In genomic region chr15:80031133-80031532, GRCm38 (mm10) we compare ENCODE assay signal across 17 mouse cellular contexts. TPM values are rescaled to one million over a fixed set of nuclear protein-coding genes. Genes with fewer than 3 reads are reported as not detected.
A peak's percentile ranks its signal among the peaks of the same experiment; 100 is the strongest.
DNase-seq lines count a peak whose midpoint lies in the region; ATAC-seq and TF ChIP-seq lines count a peak whose summit lies in the region.
"Had no signal": no experiment of that assay in that cellular context is flagged by ENCODE, and none has a peak within 500 bp of the region (broad histone marks: within the 10 kb centered on the region; RNA-seq: fewer than 3 reads in every experiment).

No protein-coding gene starts in this region.

- no peak overlapping the region for H3K27ac ChIP-seq in gastrocnemius, adult 2 months
- no peak overlapping the region for H3K27ac ChIP-seq in liver, embryonic 14.5 days
- H3K27ac ChIP-seq in liver, embryonic 11.5 days (ENCODE audit: low read depth, low read length) = no peak overlapping the region
- peak overlapping the region; percentile 50 for H3K27ac ChIP-seq in brown adipose tissue, adult 24 weeks (replicated peaks; ENCODE audit: low read depth, low read length)
- H3K27ac ChIP-seq: embryonic facial prominence, embryonic 13.5 days; forebrain, embryonic 10.5 days; limb, embryonic 12.5 days; neural tube, embryonic 12.5 days had no signal

- peak; percentile 35; the same call in 1 of the 2 replicates for TF ChIP-seq CTCF in gastrocnemius, adult 2 months (IDR thresholded peaks at IDR 0.05)
- TF ChIP-seq CTCF in liver, embryonic 14.5 days (IDR thresholded peaks at IDR 0.05; ENCODE audit: low read depth) = peak; percentile 70
- TF ChIP-seq CTCF in E14TG2a.4 (conservative IDR thresholded peaks at IDR 0.05; ENCODE audit: low read length) = peak; percentile 55

- no peaks in the 10 kb centered on the region for H3K27me3 ChIP-seq in liver, embryonic 14.5 days (ENCODE audit: control insufficient read depth, insufficient read depth, low read length)
- no peaks in the 10 kb centered on the region for H3K27me3 ChIP-seq in liver, embryonic 11.5 days (replicated peaks; ENCODE audit: control insufficient read depth, insufficient read depth, low read length)
- peaks cover 28% of the 10 kb centered on the region for H3K27me3 ChIP-seq in E14TG2a.4 (ENCODE audit: insufficient read depth, low read length)
- H3K27me3 ChIP-seq: embryonic facial prominence, embryonic 13.5 days; limb, embryonic 12.5 days; neural tube, embryonic 12.5 days had no signal

- 0 out of 4 replicates have a peak, but pooled peaks cover 0 to 3% of the 10 kb centered on the region in 2 experiments for H3K4me1 ChIP-seq in liver, embryonic 14.5 days (replicated peaks; ENCODE audit: control insufficient read depth in 2 of 2, insufficient read depth in 2 of 2, low read length in 1 of 2)
- H3K4me1 ChIP-seq in liver, embryonic 11.5 days (replicated peaks; ENCODE audit: control insufficient read depth, insufficient read depth, low read length) = no peaks in the 10 kb centered on the region; the same call in 1 of the 2 replicates
- peaks cover 27% of the 10 kb centered on the region for H3K4me1 ChIP-seq in E14TG2a.4 (replicated peaks; ENCODE audit: low read depth, low read length)
- H3K4me1 ChIP-seq in brown adipose tissue, adult 24 weeks (ENCODE audit: control insufficient read depth, insufficient read depth, insufficient read length, low read length) = peaks cover 11% of the 10 kb centered on the region
- H3K4me1 ChIP-seq: limb, embryonic 12.5 days; neural tube, embryonic 12.5 days had no signal

- no peak overlapping the region for H3K4me2 ChIP-seq in liver, embryonic 14.5 days (ENCODE audit: low read depth)
- H3K4me2 ChIP-seq in liver, embryonic 11.5 days = no peak overlapping the region
- H3K4me2 ChIP-seq: embryonic facial prominence, embryonic 13.5 days; limb, embryonic 12.5 days; neural tube, embryonic 12.5 days had no signal

- intact Hi-C loops in gastrocnemius, adult 2 months (cut with DNase I) = no loop called here

- WGBS in liver, embryonic 14.5 days (ENCODE audit: insufficient replicate concordance) = 68% methylated on average over 4 of the region's 4 CpGs
- WGBS in liver, embryonic 11.5 days = 85% methylated on average over 4 of the region's 4 CpGs

- no peaks in the 10 kb centered on the region for H3K36me3 ChIP-seq in liver, embryonic 14.5 days (replicated peaks; ENCODE audit: control insufficient read depth, insufficient read depth, low read depth)
- H3K36me3 ChIP-seq in liver, embryonic 11.5 days (ENCODE audit: control insufficient read depth, insufficient read depth, low read length) = no peaks in the 10 kb centered on the region
- no peaks in the 10 kb centered on the region for H3K36me3 ChIP-seq in E14TG2a.4 (ENCODE audit: insufficient read depth, low read length)
- H3K36me3 ChIP-seq: embryonic facial prominence, embryonic 13.5 days; forebrain, embryonic 10.5 days; limb, embryonic 12.5 days; neural tube, embryonic 12.5 days had no signal

- no peak overlapping the region for H3K9ac ChIP-seq in liver, embryonic 14.5 days (replicated peaks)
- H3K9ac ChIP-seq in liver, embryonic 11.5 days (ENCODE audit: low read depth, low read length) = no peak overlapping the region
- H3K9ac ChIP-seq: embryonic facial prominence, embryonic 13.5 days; limb, embryonic 12.5 days; neural tube, embryonic 12.5 days had no signal

- TF ChIP-seq EP300 in liver, embryonic 14.5 days (IDR thresholded peaks at IDR 0.05; ENCODE audit: low read depth) = no peak

- ATAC-seq in liver, embryonic 14.5 days (ENCODE audit: insufficient read depth) = no peak
- no peak for ATAC-seq in liver, embryonic 11.5 days (replicated peaks; ENCODE audit: low FRiP score)
- ATAC-seq: midbrain, embryonic 16.5 days had no signal

- no peak overlapping the region for H3K4me3 ChIP-seq in gastrocnemius, adult 2 months
- H3K4me3 ChIP-seq in liver, embryonic 14.5 days (ENCODE audit: insufficient read depth in 1 of 2, low read depth in 2 of 2, low read length in 2 of 2) = no peak overlapping the region
- no peak overlapping the region for H3K4me3 ChIP-seq in liver, embryonic 11.5 days (ENCODE audit: low read depth, low read length)
- H3K4me3 ChIP-seq in E14TG2a.4 (replicated peaks; ENCODE audit: low read length) = no peak overlapping the region
- no peak overlapping the region for H3K4me3 ChIP-seq in brown adipose tissue, adult 24 weeks (ENCODE audit: insufficient read depth, low read depth, low read length)
- H3K4me3 ChIP-seq: embryonic facial prominence, embryonic 13.5 days; forebrain, embryonic 10.5 days; limb, embryonic 12.5 days; neural tube, embryonic 12.5 days had no signal

- DNase-seq in gastrocnemius, adult 2 months = no peak
- DNase-seq in gastrocnemius, postnatal 25 days = no peak
- DNase-seq in liver, embryonic 14.5 days (ENCODE audit: low read depth in 3 of 3, low spot score in 3 of 3) = no peak
- no peak for DNase-seq in liver, embryonic 11.5 days (ENCODE audit: low spot score)
- DNase-seq in urinary bladder, adult 18-20 months (ENCODE audit: low spot score in 2 of 2) = no peak
- DNase-seq in retina, embryonic 14.5 days (ENCODE audit: low spot score) = no peak
- DNase-seq: B cell, adult 2 months; kidney, postnatal 14 days; layer of hippocampus, postnatal 36 days; lung, postnatal 36 days had no signal

- H3K9me3 ChIP-seq in liver, embryonic 14.5 days (ENCODE audit: control insufficient read depth, low read length) = no peaks in the 10 kb centered on the region
- no peaks in the 10 kb centered on the region; the same call in 1 of the 2 replicates for H3K9me3 ChIP-seq in liver, embryonic 11.5 days (ENCODE audit: control insufficient read depth, low read length)
- H3K9me3 ChIP-seq in E14TG2a.4 (ENCODE audit: low read length) = no peaks in the 10 kb centered on the region
- H3K9me3 ChIP-seq: neural tube, embryonic 12.5 days had no signal

RNA-seq across cellular contexts. Expression of gene Pdgfb, which starts 16.4 kb away (rescaled TPM):
- total RNA-seq in gastrocnemius, adult 2 months (2021) = 10 to 100 TPM; 14.3 to 17.3 TPM
- 10 to 100 TPM; 13.9 to 16.7 TPM for total RNA-seq in gastrocnemius, postnatal 25 days (2021)
- 1.5 and 1.7 TPM in 2 replicates for polyA plus RNA-seq in liver, embryonic 14.5 days (2012; rRNA removed)
- polyA plus RNA-seq in liver, embryonic 14.5 days (2014; fragmentation: Nextera tagmentation; extraction: Ambion mirVana) = 0.71 and 0.92 TPM in 2 replicates
- polyA plus RNA-seq in liver, embryonic 11.5 days (2014; fragmentation: Nextera tagmentation; extraction: Ambion mirVana) = 2.4 and 2.7 TPM in 2 replicates
- 9.8 and 13.0 TPM in 2 replicates for polyA plus RNA-seq in brown adipose tissue, adult 24 weeks (2012; ENCODE audit: insufficient read depth, insufficient read length, missing spikeins)
